Mouse (Mus musculus): ENCODE data around the gene Rims1. TPM values are rescaled to one million over a fixed set of nuclear protein-coding genes. Genes with fewer than 3 reads are reported as not detected.

The Rims1 gene
- polyA plus RNA-seq, 1 experiment from 2014 or later = 1.5 TPM

GRCm38 (mm10) chr1:22306519-22306918, 499.3 kb downstream of the Rims1 start:
- ATAC-seq (ENCODE audit: insufficient number of reproducible peaks, low FRiP score, low TSS enrichment, low read depth) = no peak
- Histone ChIP-seq H3K9me3 (no peaks in the 10 kb centered on the region), H3K27ac (no peak overlapping the region), H3K27me3 (no peaks in the 10 kb centered on the region), H3K4me3 (no peak overlapping the region), H3K4me2 (no peak overlapping the region), H3K4me1 (no peaks in the 10 kb centered on the region), H3K36me3 (no peaks in the 10 kb centered on the region), H3K9ac (no peak overlapping the region)
- 70% methylated on average over 5 of the region's 5 CpGs for WGBS

- ATAC-seq (ENCODE audit: insufficient number of reproducible peaks, low FRiP score, low TSS enrichment, low read depth) = no peak
- WGBS = 85% methylated on average over 1 of the region's 1 CpGs
Observed at GRCm38 (mm10) chr1:22305932-22306331, 499.9 kb downstream of the Rims1 start.

GRCm38 (mm10) chr1:22293953-22294352, 511.8 kb downstream of the Rims1 start:
- 10% methylated on average over 3 of the region's 3 CpGs for WGBS
- H3K27me3 ChIP-seq = no peaks in the 10 kb centered on the region
- ATAC-seq (ENCODE audit: insufficient number of reproducible peaks, low FRiP score, low TSS enrichment, low read depth) = no peak

More at GRCm38 (mm10) chr1:22305932-22306331, 499.9 kb downstream of the Rims1 start:
- Histone ChIP-seq H3K9ac (no peak overlapping the region), H3K4me2 (no peak overlapping the region), H3K4me1 (no peaks in the 10 kb centered on the region), H3K4me3 (no peak overlapping the region), H3K36me3 (no peaks in the 10 kb centered on the region), H3K27me3 (no peaks in the 10 kb centered on the region), H3K27ac (no peak overlapping the region), H3K9me3 (no peaks in the 10 kb centered on the region)

GRCm38 (mm10) chr1:22293310-22293709, 512.5 kb downstream of the Rims1 start:
- no peaks in the 10 kb centered on the region for H3K36me3 ChIP-seq
- ATAC-seq (ENCODE audit: insufficient number of reproducible peaks, low FRiP score, low TSS enrichment, low read depth) = no peak
- H3K27ac ChIP-seq = no peak overlapping the region
- no peak overlapping the region for H3K4me2 ChIP-seq
- no peak overlapping the region for H3K9ac ChIP-seq
- H3K9me3 ChIP-seq = no peaks in the 10 kb centered on the region
- H3K4me1 ChIP-seq = no peaks in the 10 kb centered on the region
- 22% methylated on average over 2 of the region's 2 CpGs for WGBS
- no peak overlapping the region for H3K4me3 ChIP-seq
- H3K27me3 ChIP-seq = no peaks in the 10 kb centered on the region

More at GRCm38 (mm10) chr1:22293953-22294352, 511.8 kb downstream of the Rims1 start:
- no peaks in the 10 kb centered on the region for H3K36me3 ChIP-seq
- H3K4me2 ChIP-seq = no peak overlapping the region
- no peak overlapping the region for H3K9ac ChIP-seq
- H3K27ac ChIP-seq = no peak overlapping the region
- H3K4me1 ChIP-seq = no peaks in the 10 kb centered on the region
- H3K4me3 ChIP-seq = no peak overlapping the region
- no peaks in the 10 kb centered on the region for H3K9me3 ChIP-seq

- H3K9ac ChIP-seq = no peak overlapping the region
- H3K36me3 ChIP-seq = no peaks in the 10 kb centered on the region
- no peaks in the 10 kb centered on the region for H3K27me3 ChIP-seq
- H3K9me3 ChIP-seq = no peaks in the 10 kb centered on the region
- WGBS = 40% methylated on average over 2 of the region's 2 CpGs
- H3K4me3 ChIP-seq = no peak overlapping the region
- no peaks in the 10 kb centered on the region for H3K4me1 ChIP-seq
- H3K4me2 ChIP-seq = no peak overlapping the region
- no peak overlapping the region for H3K27ac ChIP-seq
- no peak for ATAC-seq (ENCODE audit: insufficient number of reproducible peaks, low FRiP score, low TSS enrichment, low read depth)
Observed at GRCm38 (mm10) chr1:22286807-22287206, 519.0 kb downstream of the Rims1 start.

GRCm38 (mm10) chr1:22279954-22280353, 525.8 kb downstream of the Rims1 start:
- Histone ChIP-seq H3K27me3 (no peaks in the 10 kb centered on the region), H3K27ac (no peak overlapping the region), H3K4me2 (no peak overlapping the region), H3K9ac (no peak overlapping the region), H3K4me3 (no peak overlapping the region), H3K4me1 (no peaks in the 10 kb centered on the region), H3K36me3 (no peaks in the 10 kb centered on the region), H3K9me3 (no peaks in the 10 kb centered on the region)
- 84% methylated on average over 1 of the region's 1 CpGs for WGBS
- ATAC-seq (ENCODE audit: insufficient number of reproducible peaks, low FRiP score, low TSS enrichment, low read depth) = no peak

GRCm38 (mm10) chr1:22274081-22274480, 531.7 kb downstream of the Rims1 start:
- 83% methylated on average over 2 of the region's 2 CpGs for WGBS
- Histone ChIP-seq H3K27me3 (no peaks in the 10 kb centered on the region), H3K4me3 (no peak overlapping the region), H3K36me3 (no peaks in the 10 kb centered on the region), H3K4me1 (no peaks in the 10 kb centered on the region), H3K9me3 (no peaks in the 10 kb centered on the region), H3K27ac (no peak overlapping the region), H3K4me2 (no peak overlapping the region), H3K9ac (no peak overlapping the region)
- ATAC-seq (ENCODE audit: insufficient number of reproducible peaks, low FRiP score, low TSS enrichment, low read depth) = no peak

GRCm38 (mm10) chr1:22270131-22270530, 535.7 kb downstream of the Rims1 start:
- Histone ChIP-seq H3K9ac (no peak overlapping the region), H3K27me3 (no peaks in the 10 kb centered on the region), H3K36me3 (no peaks in the 10 kb centered on the region), H3K4me2 (no peak overlapping the region), H3K4me3 (no peak overlapping the region), H3K9me3 (no peaks in the 10 kb centered on the region), H3K27ac (no peak overlapping the region), H3K4me1 (no peaks in the 10 kb centered on the region)
- no peak for ATAC-seq (ENCODE audit: insufficient number of reproducible peaks, low FRiP score, low TSS enrichment, low read depth)
- 73% methylated on average over 5 of the region's 5 CpGs for WGBS

GRCm38 (mm10) chr1:22268581-22269359, 537.0 kb downstream of the Rims1 start:
- Histone ChIP-seq H3K9ac (no peak overlapping the region), H3K4me3 (peak overlapping the region; percentile 25)

GRCm38 (mm10) chr1:22266491-22266890, 539.3 kb downstream of the Rims1 start:
- no peak overlapping the region for H3K4me3 ChIP-seq
- no peaks in the 10 kb centered on the region for H3K4me1 ChIP-seq
- H3K9ac ChIP-seq = no peak overlapping the region
- H3K27me3 ChIP-seq = no peaks in the 10 kb centered on the region
- 49% methylated on average over 10 of the region's 10 CpGs for WGBS
- H3K4me2 ChIP-seq = no peak overlapping the region
- H3K9me3 ChIP-seq = no peaks in the 10 kb centered on the region
- no peaks in the 10 kb centered on the region for H3K36me3 ChIP-seq
- no peak for ATAC-seq (ENCODE audit: insufficient number of reproducible peaks, low FRiP score, low TSS enrichment, low read depth)
- no peak overlapping the region for H3K27ac ChIP-seq

More at GRCm38 (mm10) chr1:22268581-22269359, 537.0 kb downstream of the Rims1 start:
- Histone ChIP-seq H3K27me3 (no peaks in the 10 kb centered on the region), H3K4me1 (no peaks in the 10 kb centered on the region), H3K36me3 (no peaks in the 10 kb centered on the region), H3K4me2 (peak overlapping the region; percentile 43), H3K9me3 (no peaks in the 10 kb centered on the region), H3K27ac (no peak overlapping the region)
- ATAC-seq (ENCODE audit: insufficient number of reproducible peaks, low FRiP score, low TSS enrichment, low read depth) = peak; percentile 67; the same call in 1 of the 2 replicates
- 10% methylated on average over 15 of the region's 15 CpGs for WGBS

- H3K27ac ChIP-seq = no peak overlapping the region
- no peaks in the 10 kb centered on the region for H3K9me3 ChIP-seq
- H3K9ac ChIP-seq = no peak overlapping the region
- WGBS = 65% methylated on average over 3 of the region's 3 CpGs
- H3K4me1 ChIP-seq = no peaks in the 10 kb centered on the region
- no peaks in the 10 kb centered on the region for H3K27me3 ChIP-seq
- H3K36me3 ChIP-seq = no peaks in the 10 kb centered on the region
- no peak for ATAC-seq (ENCODE audit: insufficient number of reproducible peaks, low FRiP score, low TSS enrichment, low read depth)
- no peak overlapping the region for H3K4me3 ChIP-seq
- H3K4me2 ChIP-seq = no peak overlapping the region
Observed at GRCm38 (mm10) chr1:22265528-22265927, 540.3 kb downstream of the Rims1 start.

GRCm38 (mm10) chr1:22262169-22262950, 543.4 kb downstream of the Rims1 start:
- Histone ChIP-seq H3K4me1 (no peaks in the 10 kb centered on the region), H3K36me3 (no peaks in the 10 kb centered on the region), H3K27ac (no peak overlapping the region), H3K9me3 (no peaks in the 10 kb centered on the region), H3K4me3 (no peak overlapping the region), H3K27me3 (no peaks in the 10 kb centered on the region), H3K4me2 (no peak overlapping the region), H3K9ac (no peak overlapping the region)
- WGBS = 55% methylated on average over 6 of the region's 6 CpGs
- ATAC-seq (ENCODE audit: insufficient number of reproducible peaks, low FRiP score, low TSS enrichment, low read depth) = no peak

All from limb, embryonic 15.5 days (tissue).